Mouse (Mus musculus): ENCODE measurements around the gene Klhl25.

GRCm38 (mm10) chr7:75801621-75802358, 46.3 kb upstream of the Klhl25 start:
- TF ChIP-seq CTCF (IDR thresholded peaks at IDR 0.05; ENCODE audit: borderline replicate concordance, extremely low read depth, insufficient read depth, insufficient read length) (no peak), POLR2A (IDR thresholded peaks at IDR 0.05; ENCODE audit: borderline replicate concordance, extremely low read depth, insufficient read depth, insufficient read length, poor library complexity, severe bottlenecking) (no peak)
